ENCODE assay signal across 8 mouse cellular contexts in the genomic region with DNA sequence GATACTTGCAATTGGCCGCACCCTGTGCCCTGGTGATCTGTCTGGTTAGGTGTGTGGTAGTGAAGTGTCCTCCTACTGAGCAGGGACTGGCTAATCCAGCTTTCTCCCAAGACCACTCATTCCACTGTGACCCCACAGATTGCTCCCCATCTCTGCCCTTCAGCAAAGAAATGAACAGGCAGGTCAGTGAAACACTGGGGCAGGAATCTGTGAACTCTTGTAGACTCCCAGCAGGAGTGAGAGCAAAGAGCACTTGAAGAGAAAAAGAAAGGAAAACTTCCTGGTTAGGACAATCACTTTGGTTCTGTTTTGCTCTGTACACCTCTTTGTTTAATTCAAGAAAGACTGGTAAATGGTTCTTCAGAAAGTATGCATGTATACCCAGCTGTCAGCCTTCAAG. TPM values are rescaled to one million over a fixed set of nuclear protein-coding genes. Genes with fewer than 3 reads are reported as not detected.
DNase-seq lines count a peak whose midpoint lies in the region; ATAC-seq and TF ChIP-seq lines count a peak whose summit lies in the region.

No protein-coding gene starts in this region.

- TF ChIP-seq POLR2A in cerebellum, adult 2 months (IDR thresholded peaks at IDR 0.05; ENCODE audit: borderline replicate concordance, insufficient read depth, low read length): no peak
- TF ChIP-seq POLR2A in thymus, adult 2 months (IDR thresholded peaks at IDR 0.05; ENCODE audit: control insufficient read depth, extremely low read depth, insufficient read depth, low read length, poor library complexity): no peak

- peaks cover 4% of the 10 kb centered on the region; the same call in 1 of the 2 replicates for H3K4me1 ChIP-seq in cerebellum, adult 2 months (ENCODE audit: control insufficient read depth, insufficient read depth, low read length)
- peaks cover 9% of the 10 kb centered on the region for H3K4me1 ChIP-seq in thymus, adult 2 months (replicated peaks; ENCODE audit: control insufficient read depth, insufficient read depth, low read length)
- H3K4me1 ChIP-seq in limb, embryonic 11.5 days (ENCODE audit: control insufficient read depth, insufficient read depth, low read length): peaks cover 3% of the 10 kb centered on the region; the same call in 1 of the 2 replicates

- 40% methylated on average over 1 of the region's 1 CpGs for WGBS in cerebellum, adult 2 months
- 37% methylated on average over 1 of the region's 1 CpGs for WGBS in thymus, adult 2 months
- WGBS in limb, embryonic 11.5 days: 7% methylated on average over 1 of the region's 1 CpGs

- DNase-seq in cerebellum, adult 2 months: no peak
- no peak for DNase-seq in thymus, adult 2 months
- no peak for DNase-seq in thymus, postnatal 14 days
- peak; percentile 31 for DNase-seq in limb, embryonic 11.5 days (ENCODE audit: low spot score)
- no peak for DNase-seq in retina, postnatal 1 day
- no peak for DNase-seq in urinary bladder, adult 2 months (ENCODE audit: low spot score)
- no peak for DNase-seq in layer of hippocampus, adult 9-10 months (ENCODE audit: low spot score)

- no peaks in the 10 kb centered on the region for H3K36me3 ChIP-seq in thymus, adult 2 months (ENCODE audit: control insufficient read depth, insufficient read depth, low read length)
- H3K36me3 ChIP-seq in limb, embryonic 11.5 days (ENCODE audit: control insufficient read depth, insufficient read depth, low read length): no peaks in the 10 kb centered on the region

- no peak for ATAC-seq in cerebellum, adult (ENCODE audit: insufficient number of reproducible peaks, low FRiP score, low TSS enrichment)
- no peak for ATAC-seq in limb, embryonic 11.5 days (ENCODE audit: insufficient number of reproducible peaks, low FRiP score, low TSS enrichment, low read depth)

- peak overlapping the region; percentile 51 for H3K4me2 ChIP-seq in limb, embryonic 11.5 days (ENCODE audit: low read depth, severe bottlenecking)

- no peak for TF ChIP-seq CTCF in cerebellum, adult 2 months (IDR thresholded peaks at IDR 0.05; ENCODE audit: borderline replicate concordance, insufficient read depth, low read depth, low read length)
- no peak for TF ChIP-seq CTCF in thymus, adult 2 months (IDR thresholded peaks at IDR 0.05; ENCODE audit: borderline replicate concordance, control insufficient read depth, extremely low read depth, insufficient read depth, low read length, poor library complexity)

- no peak overlapping the region for H3K27ac ChIP-seq in cerebellum, adult 2 months (ENCODE audit: insufficient read depth, low read length)
- H3K27ac ChIP-seq in thymus, adult 2 months (ENCODE audit: control insufficient read depth, insufficient read depth, low read length): peak overlapping the region; percentile 9
- no peak overlapping the region for H3K27ac ChIP-seq in limb, embryonic 11.5 days (replicated peaks; ENCODE audit: low read depth, low read length)

- peak overlapping the region; percentile 61 for H3K4me3 ChIP-seq in cerebellum, adult 2 months (replicated peaks; ENCODE audit: insufficient read depth, low read depth, low read length)
- H3K4me3 ChIP-seq in thymus, adult 2 months (ENCODE audit: control insufficient read depth, insufficient read depth, low read length): peak overlapping the region; percentile 87
- peak overlapping the region; percentile 56 for H3K4me3 ChIP-seq in limb, embryonic 11.5 days (ENCODE audit: low read depth, low read length)

- no peaks in the 10 kb centered on the region for H3K27me3 ChIP-seq in cerebellum, adult 2 months (ENCODE audit: control insufficient read depth, insufficient read depth, low read length)
- H3K27me3 ChIP-seq in thymus, adult 2 months (ENCODE audit: control insufficient read depth, insufficient read depth, low read length): no peaks in the 10 kb centered on the region
- H3K27me3 ChIP-seq in limb, embryonic 11.5 days (ENCODE audit: control insufficient read depth, insufficient read depth, low read length): no peaks in the 10 kb centered on the region

- no peaks in the 10 kb centered on the region for H3K9me3 ChIP-seq in limb, embryonic 11.5 days (ENCODE audit: control insufficient read depth, low read length)

- H3K9ac ChIP-seq in limb, embryonic 11.5 days (ENCODE audit: low read length): peak overlapping the region; percentile 66

RNA-seq across cellular contexts. Expression of a gene that starts 1.8 kb away (rescaled TPM):
- 18.3 and 19.1 TPM in 2 replicates for polyA plus RNA-seq in cerebellum, adult 2 months (2012; rRNA removed)
- 13.3 and 14.0 TPM in 2 replicates for polyA plus RNA-seq in thymus, adult 2 months (2012; rRNA removed)
- polyA plus RNA-seq in limb, embryonic 11.5 days (2014; fragmentation: Nextera tagmentation; extraction: Ambion mirVana): 25.2 and 30.0 TPM in 2 replicates
- 77.3 and 90.3 TPM in 2 replicates for polyA plus RNA-seq in urinary bladder, adult 2 months (2012; rRNA removed)
